Mouse (Mus musculus) spleen, adult 12 weeks (tissue): Measurements from ENCODE around the gene Hdgfl2.

Source experiments
- DNase-seq: peaks from one replicate; pipeline ENCODE4 v3.0.0; 2022; ENCODE audit warnings: low spot score

Gene Hdgfl2

GRCm38 (mm10) chr17:56131136-56131535 is 51.7 kb downstream of the Hdgfl2 start:
- DNase-seq: no peak

GRCm38 (mm10) chr17:56131814-56132213 is 52.4 kb downstream of the Hdgfl2 start:
- DNase-seq: peak; percentile 64

GRCm38 (mm10) chr17:56132661-56133060 is 53.2 kb downstream of the Hdgfl2 start:
- DNase-seq: peak; percentile 62

GRCm38 (mm10) chr17:56133457-56134363 is 54.3 kb downstream of the Hdgfl2 start:
- no peak for DNase-seq

- DNase-seq: peak; percentile 60
Observed at GRCm38 (mm10) chr17:56134463-56134971, 55.1 kb downstream of the Hdgfl2 start.

- DNase-seq: no peak
Observed at GRCm38 (mm10) chr17:56136558-56136957, 57.1 kb downstream of the Hdgfl2 start.

GRCm38 (mm10) chr17:56137839-56138613 is 58.6 kb downstream of the Hdgfl2 start:
- DNase-seq: no peak

- no peak for DNase-seq
Observed at GRCm38 (mm10) chr17:56139355-56139754, 59.9 kb downstream of the Hdgfl2 start.

- no peak for DNase-seq
Observed at GRCm38 (mm10) chr17:56139858-56140595, 60.6 kb downstream of the Hdgfl2 start, which contains the start of gene Sema6b. Sema6b (minus strand) TSS chr17:56140343.

GRCm38 (mm10) chr17:56141702-56142605 is 62.5 kb downstream of the Hdgfl2 start:
- DNase-seq: no peak

- no peak for DNase-seq
Observed at GRCm38 (mm10) chr17:56144546-56144945, 65.1 kb downstream of the Hdgfl2 start.

- DNase-seq: no peak
Observed at GRCm38 (mm10) chr17:56146131-56146530, 66.7 kb downstream of the Hdgfl2 start.

- DNase-seq: no peak
Observed at GRCm38 (mm10) chr17:56147420-56147819, 68.0 kb downstream of the Hdgfl2 start.

GRCm38 (mm10) chr17:56148280-56148679 is 68.8 kb downstream of the Hdgfl2 start:
- DNase-seq: no peak

GRCm38 (mm10) chr17:56148790-56149618 is 69.6 kb downstream of the Hdgfl2 start:
- DNase-seq: no peak

- DNase-seq: no peak
Observed at GRCm38 (mm10) chr17:56149897-56150296, 70.5 kb downstream of the Hdgfl2 start.
